Mouse (Mus musculus) A20 (cell line): ENCODE measurements at regions not wholly inside any gene's neighbourhood (a gene's known extent, or its start where the extent isn't known, plus 50 kb on each side); places are given as distances from the start of the nearest gene placed in this dataset.
A peak's percentile ranks its signal among the peaks of the same experiment; 100 is the strongest.

Experiments used
- DNase-seq: peaks from one replicate; pipeline ENCODE4 v3.0.0-alpha.2; 2011; ENCODE audit warnings: low read depth, low spot score

DNA sequence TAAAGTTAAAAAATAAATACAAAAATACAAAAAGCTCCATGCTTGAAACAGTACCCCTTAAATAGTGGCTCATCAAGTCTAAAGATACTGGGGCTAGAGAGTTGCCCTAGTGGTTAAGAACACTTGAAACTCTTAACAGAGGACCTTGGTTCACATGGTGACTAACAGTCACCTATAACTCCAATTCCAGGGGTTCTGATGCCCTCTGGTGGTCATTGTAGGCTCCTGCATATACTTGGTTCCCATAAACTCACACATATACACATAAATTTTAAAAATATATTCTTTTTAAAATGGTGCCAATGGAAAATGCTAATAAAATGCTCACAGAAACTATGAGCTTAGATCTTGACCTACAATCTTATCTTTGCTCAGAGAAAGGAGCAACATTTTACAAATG is 286.4 kb downstream of the Pdcd6ip start:
- peak; percentile 2 for DNase-seq

DNA sequence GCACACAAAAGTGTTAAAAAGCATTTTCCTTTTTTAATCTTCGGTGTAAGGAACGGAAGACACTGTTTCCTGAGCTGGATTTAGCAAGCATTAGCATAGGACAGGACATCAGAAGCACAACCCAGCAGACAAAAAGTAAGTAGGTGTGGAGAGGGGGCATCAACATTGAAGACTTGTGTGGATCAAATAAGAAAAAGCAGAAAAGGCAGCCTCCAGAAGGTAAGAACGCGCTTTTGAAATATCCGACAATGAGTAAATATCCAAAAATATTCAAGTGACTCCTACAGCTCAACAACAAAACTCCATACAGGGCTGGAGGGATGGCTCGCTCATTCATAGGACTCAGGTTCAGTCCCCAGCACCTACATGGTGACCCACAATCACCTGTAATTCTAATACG is 286.9 kb downstream of the Pdcd6ip start:
- no peak for DNase-seq

DNA sequence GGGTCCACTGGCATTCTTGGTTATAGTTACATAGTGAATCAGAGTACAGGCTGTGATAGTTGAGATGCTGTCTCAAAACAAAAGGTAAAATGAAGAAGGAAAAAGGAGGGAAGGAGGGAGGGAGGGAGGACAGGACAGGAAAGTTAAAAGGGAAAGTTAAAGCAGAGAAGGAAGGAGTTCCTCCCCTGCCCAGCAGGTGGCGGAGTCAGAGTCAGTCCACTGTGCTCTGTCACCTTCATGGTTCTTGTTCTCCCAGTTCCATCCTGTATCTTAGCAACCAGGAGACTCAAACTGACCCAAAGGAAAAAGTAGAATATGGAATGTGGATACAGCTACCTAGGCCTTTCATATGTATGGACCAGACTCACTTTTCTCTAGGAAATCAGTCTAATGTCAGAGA is 288.3 kb downstream of the Pdcd6ip start:
- DNase-seq = no peak

DNA sequence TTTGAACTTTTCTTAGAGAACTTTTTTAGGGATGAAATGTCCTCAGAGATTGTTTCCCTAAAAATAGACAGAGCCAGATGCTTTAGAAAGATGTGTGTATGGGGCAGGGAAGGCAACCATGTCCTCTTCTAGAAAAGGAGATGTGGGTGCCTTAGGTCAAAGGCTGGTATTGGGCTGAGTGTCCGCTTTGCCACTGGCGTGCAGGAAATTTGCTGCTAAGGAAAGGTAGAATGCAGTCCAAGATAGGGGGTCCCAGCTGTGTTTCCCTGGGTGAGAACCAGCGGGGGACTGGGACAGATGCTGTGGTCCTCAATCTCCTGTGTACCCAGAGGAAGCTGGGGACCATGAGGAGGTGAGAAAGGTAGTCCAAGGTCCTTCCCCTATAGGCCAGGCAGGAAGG is 291.0 kb downstream of the Pdcd6ip start:
- DNase-seq = no peak

DNA sequence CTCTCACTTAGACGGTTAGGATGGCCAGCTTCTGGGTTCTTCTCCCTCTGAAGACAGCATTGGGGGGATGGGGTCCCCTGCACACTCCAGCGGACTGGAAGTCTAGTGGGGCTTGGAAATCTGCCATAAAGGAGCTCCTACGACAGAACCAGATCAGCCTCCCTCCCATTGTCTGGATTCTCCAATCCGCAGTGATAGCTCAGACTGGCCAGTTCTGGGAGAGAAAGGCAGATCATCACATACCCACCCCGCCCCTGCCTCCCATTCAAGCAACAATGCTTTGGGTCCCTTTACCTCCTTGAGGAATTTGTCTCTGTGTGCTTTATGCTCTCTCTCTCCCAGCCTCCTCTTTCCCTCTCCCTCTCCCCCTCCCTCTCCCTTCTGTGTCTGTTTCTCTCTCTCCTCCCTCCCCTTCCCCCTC is 292.5 kb downstream of the Pdcd6ip start:
- no peak for DNase-seq

DNA sequence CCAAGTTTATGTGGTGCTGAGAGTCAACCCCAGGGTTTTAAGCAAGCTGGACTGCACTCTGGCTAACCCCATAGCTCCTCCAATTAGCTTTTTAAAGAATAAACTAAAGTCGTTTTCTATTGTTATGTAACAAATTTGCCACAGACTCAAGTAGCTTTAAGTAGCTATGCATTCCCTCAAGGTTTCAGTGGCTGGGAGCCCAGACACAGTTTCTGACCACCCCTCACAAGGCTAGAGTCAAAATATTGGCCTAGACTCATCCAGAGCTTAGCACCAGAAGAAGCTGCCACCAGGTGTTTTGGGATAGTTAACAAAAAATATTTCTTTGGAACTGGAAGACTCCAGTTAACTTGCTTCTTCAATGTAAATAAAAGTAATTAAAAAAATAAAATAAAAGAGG is 293.4 kb downstream of the Pdcd6ip start:
- no peak for DNase-seq

DNA sequence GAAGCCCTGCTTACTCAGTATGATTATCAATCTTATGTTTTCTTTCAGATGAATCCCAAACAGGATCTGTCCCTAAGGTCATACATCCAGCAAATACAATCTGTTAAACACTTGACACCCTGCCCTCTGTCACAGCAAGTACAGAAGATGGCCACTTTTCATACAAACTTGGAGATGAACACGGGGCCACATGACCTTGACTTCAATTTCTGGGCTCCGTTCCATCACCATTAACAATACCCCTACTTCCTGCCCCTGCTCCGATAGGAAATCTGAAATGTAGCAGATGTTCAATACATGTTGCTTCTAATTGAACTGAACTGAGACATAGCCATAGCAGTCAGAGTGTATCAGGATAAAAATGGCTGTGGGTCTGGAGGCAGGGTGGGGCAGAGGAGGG is 294.2 kb downstream of the Pdcd6ip start:
- no peak for DNase-seq

DNA sequence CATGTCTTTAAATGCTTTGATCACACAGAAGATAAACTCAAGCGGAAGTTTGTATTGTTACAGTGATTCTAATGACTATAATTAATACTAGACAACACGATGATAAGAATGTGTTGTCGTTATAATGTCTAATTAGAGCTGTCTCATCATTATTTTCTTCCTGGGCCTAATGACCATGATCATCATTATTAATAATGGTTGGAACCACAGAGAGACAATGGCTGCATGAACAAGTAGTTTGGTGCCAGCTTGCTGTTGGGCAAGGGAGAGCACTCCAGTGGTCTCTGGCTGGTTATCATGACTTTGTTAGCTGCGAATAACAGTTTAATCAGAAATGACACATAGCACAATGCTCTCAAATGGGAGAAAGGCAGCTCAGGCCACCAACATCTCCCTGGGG is 296.4 kb downstream of the Pdcd6ip start:
- no peak for DNase-seq

DNA sequence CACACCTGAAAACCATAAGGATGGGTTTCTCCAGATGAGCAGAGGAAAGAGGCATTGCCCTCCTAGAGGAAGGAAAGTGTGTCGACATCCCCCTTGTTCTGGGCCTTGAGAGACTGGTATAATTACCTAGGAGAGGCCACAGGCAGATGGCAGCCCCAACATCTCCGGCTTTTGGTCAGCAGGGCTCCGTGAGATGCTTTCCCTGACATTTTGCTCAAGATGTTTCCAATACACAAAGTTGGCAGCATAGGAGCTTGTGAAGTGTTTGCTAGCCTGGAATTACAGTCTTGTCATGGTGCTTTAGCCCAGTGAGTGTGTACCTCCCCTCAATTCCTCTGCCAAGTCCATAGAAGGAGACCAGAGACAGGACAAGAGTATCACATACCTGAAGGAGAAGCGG is 299.5 kb downstream of the Pdcd6ip start:
- DNase-seq = no peak

DNA sequence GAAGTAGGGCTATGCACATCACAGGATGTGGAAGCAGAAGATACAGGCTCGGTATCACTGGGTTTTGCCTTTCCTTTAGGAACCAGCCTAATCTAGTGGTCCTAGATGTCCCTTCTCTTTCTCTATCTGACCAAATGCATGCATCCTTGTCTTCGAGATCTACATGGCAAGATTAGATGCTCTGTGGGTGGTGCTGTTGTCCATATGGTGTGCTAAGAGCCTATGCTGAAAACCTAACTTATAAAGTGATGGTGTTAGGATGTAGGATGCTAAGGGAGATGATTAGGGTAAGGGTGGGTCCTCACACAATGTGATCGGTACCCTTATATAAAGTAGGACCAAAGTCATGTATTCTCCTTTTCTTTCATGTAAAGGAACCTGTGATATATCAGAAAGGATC is 313.7 kb downstream of the Pdcd6ip start:
- DNase-seq = no peak

DNA sequence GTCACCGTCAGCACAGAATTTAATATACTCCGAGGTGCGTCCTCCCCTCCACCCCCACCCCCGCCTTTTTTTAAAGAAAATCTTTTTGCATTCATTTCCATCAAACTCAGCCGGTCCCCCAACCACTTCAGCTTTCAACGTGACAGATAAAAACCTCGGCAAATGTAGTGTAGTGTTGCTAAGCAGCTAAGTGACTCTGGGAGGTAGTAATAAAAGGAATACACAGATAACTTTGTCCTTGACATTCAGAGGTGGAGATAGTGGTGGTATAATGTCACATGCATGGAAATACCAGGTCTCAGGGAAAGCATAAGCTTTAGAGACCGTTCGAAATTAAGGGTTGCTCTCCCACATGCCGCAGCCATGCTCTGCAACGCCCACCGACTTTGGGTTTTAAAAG is 320.7 kb downstream of the Pdcd6ip start:
- no peak for DNase-seq

DNA sequence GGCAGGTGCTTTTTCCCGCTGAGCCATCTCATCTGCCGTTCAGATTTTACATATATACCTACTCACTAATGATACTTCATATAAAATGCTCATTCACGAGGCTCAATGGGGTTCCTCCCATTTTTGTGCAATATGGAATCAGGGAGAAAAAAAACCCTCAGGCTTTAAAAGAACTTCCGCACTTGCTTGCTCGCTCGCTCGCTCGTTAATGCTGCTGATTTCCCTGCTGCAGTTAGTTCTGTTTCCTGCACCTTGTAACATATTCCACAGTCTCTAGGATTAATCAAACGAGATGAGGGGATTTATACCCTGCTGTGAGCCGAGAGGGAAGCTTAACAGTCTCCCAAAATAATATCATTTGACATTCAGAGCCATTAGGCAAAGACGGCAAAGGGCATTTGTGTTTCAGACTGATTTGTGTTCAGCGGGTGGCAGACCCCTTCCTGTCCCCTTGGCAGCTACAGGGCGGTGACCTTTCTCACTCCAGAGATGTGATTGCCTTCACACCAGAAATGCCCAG is 326.4 kb downstream of the Pdcd6ip start:
- no peak for DNase-seq

DNA sequence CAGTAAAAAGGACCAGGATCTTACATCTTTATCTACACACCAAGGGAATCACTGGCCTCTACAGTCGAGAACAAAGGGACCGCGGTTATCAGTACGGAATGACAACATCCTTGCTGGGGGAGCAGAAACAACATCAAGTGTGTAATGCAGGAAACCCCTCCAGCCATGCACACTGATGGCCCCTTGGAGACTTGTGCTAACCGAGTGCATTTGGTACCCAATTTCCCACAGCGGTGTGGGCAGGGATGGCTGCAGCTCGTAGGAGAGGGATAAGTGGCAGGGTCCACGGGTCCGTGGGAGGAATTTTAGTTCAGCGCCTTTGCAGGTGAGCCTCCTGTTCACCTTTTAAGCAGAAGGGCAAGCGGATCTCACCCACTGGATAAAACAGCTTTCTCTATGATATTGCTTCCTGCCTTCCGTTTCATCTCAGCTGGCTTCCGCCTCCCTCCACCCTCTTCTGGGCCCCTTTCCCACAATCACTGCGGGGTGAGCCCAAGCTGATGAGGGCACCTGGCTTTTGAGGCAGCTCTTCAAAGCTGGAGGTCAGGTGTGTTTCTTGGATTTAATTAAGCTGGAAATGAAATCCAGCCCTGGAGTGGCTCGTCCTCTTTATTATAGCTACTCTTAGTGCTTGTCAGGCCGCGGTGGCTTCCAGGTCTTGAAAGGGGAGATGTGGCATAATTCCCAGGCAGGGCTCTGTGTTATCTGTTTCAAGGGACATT is 327.5 kb downstream of the Pdcd6ip start:
- DNase-seq = no peak

DNA sequence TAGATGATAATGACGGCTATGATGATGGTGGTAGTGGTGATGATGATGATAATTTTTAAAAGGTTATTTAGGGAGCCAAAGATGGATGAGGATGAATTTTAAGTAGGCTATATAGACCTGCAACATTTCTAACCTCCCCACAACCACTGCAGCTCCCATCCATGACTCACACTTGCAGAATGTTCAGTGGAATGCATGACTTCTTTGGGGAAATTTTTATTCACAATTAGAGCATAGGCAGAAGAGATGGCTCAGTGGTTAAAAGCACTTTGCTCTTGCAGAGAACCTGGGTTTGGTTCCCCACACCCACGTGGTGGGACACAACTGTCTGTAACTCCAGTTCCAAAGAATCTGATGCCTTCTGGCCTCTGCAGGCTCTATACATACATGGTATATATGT is 329.5 kb downstream of the Pdcd6ip start:
- DNase-seq = no peak

DNA sequence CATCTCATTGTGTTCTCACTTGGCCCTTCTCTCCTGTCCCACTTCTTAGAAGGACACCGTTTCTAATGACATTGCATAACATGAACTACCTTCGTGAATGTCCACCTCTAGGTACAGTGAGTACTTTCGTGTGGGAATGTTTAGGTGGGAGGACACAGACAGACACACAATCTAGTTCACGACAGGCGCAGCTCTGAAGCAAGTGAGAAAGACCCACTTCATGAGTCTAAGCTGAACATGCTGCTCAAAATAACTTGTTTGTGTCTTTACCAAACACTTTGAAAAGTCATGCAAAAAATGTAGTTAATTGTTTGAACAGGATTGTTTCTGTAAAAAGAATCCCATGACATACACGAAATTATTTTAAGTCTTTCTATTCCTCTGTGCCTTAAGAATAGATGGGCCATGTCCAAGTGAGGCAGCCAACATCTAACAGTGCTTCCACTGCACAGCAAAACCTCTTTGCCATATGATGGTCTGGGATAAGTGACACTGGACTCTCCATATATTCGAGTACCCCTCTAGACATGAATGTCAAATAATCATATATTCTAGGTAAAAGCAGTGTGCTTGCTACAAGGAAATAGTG is 336.2 kb downstream of the Pdcd6ip start:
- no peak for DNase-seq

DNA sequence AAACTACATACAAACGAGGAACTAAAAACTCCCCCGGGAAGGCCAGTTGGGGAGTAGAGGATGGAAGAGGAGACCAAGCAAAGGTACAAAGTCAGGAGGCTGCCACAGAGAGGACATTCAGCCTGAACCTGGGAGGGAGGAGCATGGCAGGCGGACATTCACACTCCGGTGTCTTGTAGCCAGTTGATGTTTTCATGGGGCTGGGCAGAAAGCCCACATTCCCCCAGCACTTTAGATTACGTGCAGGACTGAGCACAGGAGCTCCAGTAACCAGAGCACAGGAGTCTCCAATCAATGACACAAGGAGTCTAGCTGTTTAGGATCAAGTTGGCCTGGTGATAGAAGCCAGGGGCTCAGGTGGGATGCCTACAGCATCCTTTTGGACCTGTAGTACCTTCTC is 360.1 kb downstream of the Pdcd6ip start:
- no peak for DNase-seq

DNA sequence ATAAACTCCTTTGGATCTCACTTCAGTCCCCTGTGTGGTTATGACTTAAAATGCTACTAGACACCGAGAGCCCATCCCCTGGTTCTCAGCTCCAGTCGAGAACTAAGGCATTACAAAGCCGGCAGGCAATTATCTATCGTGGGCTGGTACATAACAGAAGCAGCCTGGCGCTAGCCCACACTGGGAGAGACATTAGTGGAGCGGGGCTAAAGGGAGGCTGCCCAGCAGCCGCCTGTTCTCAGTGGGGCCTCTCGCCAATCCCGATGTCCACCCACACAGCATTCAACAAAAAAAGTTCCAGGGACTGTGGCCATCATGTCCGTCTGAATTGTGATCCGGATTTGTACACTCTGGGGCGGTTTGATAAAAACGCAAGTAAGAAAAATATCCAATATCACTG is 361.5 kb downstream of the Pdcd6ip start:
- no peak for DNase-seq

DNA sequence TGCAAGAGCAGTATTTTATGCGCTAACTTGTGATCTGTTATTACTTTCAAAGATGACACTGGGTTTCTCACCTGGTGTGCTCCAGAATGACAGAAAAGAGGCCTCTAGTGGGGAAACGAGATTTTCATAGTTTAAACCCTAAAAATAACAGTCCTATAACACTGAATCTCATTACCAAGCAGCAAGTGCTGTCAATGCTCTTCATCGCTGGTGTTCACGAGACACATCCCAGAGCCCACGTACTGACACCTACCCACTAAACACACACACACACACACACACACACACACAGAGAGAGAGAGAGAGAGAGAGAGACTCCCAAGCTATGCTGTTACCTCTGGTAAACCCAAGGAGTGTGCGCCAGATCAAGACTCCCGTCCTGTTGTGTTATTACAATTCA is 365.9 kb downstream of the Pdcd6ip start:
- no peak for DNase-seq

DNA sequence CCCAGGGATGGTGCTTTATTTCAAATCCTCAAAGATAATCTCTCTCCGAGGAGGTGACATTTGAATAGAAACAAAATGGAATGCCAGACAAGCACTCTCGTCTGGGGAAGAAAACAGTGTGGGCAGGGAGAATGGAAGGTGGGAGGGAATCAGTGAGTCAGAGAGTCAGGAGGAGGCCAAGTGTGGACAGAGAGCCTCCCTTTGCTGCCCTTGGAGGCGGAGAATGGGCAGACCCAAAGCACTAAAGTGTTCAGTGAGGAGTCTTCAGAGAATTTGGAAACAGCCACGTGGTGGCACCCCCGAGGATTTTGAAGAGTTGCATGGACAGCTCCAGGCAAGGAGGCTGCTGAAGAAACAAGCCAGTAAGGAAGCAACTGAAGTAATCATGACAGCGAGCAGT is 367.2 kb downstream of the Pdcd6ip start:
- DNase-seq = no peak

DNA sequence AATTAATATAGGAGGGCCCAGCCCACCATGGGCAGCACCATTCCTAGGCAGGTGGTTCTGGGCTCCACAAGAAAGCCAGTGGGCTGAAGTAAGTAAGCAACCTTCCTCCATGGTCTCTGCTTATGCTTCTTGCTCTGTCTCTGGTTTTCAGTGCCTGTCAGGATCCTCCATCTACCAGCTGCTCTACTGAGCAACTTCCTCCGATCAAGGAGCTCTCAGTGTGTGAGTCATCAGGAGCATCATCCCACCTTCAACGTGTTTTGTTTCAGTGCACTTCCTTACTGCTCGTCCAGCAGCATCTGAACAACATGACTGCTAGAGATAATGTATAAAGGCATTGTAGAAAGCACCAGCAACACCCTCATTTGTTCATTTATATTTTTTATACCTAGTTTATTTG is 368.0 kb downstream of the Pdcd6ip start:
- DNase-seq = no peak

DNA sequence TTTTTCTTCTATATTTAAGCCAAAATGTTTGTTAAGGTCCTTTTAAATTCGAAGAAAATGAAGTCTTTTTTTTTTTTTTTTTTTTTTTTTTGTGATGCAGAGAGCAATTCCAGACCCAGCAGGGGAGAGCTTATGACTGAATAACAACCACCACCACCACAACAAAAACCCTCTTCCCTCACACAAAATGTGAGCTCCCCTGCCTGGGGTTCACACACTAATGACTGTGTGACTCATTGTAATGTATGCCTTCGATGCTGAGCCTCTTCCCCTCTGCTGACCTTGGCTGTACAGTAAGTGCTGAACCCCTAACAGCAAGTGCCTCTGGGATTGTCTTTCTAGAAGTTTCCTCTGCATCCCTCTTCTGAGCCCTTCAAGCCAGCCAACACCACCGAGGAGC is 383.6 kb downstream of the Pdcd6ip start:
- DNase-seq = no peak

DNA sequence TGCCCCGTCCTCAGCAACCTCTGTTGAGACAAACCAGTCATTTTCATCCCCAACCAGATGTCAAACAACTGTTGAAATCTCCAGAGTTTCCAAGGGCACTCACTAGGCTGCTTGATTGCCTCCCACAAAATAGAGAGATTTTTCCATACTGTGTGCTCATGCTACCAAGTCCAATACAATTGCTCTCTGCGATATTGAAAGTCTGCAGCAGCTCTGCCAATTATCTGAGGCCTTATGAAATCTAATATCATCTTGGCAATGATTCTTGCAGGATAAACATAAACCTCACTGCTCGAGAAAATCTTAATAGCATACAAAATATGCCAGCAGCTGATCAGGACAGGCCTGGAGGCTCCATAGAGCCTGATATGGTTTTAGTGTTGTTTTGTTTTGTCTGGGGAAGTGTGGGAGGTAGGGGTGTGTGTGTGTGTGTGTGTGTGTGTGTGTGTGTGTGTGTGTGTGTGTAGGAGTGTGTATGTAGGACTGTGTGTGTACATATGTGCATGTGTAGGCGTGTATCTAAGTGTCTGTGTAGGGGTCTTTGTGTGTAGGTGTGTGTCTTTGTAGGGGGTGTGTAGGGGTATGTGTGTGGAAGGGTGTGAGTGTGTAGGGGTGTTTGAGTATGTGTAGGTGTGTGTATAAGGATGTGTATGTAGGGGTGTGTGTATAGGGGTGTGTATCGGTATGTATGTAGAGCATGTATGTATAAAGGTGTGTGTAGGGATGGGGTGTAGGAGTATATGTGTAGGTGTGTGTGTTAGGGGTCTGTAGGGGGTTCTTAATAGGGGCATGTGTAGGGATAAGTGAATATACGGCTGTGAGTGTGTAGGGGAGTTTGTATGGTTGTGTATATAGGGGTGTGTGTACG is 398.1 kb downstream of the Pdcd6ip start:
- DNase-seq = no peak

DNA sequence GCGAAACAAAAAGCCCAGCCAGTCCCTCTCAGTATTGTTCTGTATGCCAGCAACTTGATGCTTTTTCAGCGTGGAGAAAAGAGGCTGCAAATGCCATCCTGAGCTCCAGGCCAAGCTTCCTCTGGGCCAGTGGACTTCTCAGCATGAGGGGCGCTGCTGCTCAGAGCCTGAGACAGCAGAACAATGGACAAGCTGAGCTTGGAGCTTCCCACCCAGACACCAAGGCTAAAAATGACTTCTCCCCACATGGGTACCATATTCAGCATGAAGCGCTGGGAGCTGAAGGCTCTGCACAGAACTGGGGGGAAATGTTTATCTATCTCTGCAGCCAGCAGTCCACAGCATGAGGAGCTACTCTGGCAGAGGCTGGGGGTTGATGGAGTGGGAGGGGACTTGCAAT is 402.3 kb downstream of the Pdcd6ip start:
- no peak for DNase-seq
